Mouse (Mus musculus) spleen, adult 12 weeks (tissue): ENCODE measurements around the gene Lrrc8d.

ENCODE experiments used
- DNase-seq: peaks from one replicate; pipeline ENCODE4 v3.0.0; 2022; ENCODE audit warnings: low spot score

Lrrc8d gene

DNA sequence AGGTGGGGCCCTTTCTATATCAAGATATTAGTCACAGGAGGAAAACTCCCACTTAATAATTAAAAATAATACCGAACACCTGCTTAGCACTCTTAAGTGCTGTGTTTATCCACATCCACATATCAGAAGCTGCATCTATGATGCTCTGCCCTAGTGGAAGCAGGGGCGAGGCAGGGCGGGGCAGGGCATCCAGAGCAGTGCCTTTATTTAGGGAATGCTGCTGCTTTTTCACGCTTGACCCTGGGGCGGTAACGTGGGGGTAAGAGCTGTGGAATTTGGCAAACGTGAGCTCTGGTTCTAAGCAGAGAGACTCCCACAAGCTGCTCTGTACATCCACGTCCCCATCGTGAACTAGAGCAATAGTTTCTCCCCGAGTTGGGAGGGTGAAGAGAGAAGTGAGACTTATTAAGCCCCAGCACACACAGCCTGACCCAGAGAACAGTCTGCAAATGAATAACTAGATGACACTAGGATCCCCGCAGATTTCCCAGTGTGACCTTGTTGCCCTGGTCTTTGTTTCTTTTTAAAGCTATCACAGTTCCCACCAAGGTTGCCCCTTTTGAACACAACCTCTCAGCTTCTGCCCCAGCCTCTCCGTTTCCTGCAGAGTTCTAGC lies 77.3 kb downstream of the Lrrc8d start:
- no peak for DNase-seq

DNA sequence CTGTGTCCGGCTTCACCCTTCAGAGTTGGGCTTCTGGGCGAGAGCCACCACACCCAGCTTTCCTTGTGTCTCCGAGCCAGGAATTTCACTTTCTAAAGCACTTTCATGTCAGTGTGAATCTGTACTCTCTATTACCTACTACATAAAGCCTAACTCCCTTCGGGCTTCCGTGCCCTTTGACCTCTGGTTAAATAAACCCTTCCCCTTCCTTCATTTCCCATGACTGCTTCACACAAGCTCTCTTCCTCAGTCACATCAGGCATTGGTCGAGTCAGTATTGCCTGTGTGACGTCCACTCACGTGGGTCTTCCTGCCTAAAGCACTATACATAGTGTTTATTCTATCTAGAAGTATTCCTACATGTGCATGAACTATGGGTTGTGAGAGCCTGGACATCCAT lies 77.9 kb downstream of the Lrrc8d start:
- no peak for DNase-seq

DNA sequence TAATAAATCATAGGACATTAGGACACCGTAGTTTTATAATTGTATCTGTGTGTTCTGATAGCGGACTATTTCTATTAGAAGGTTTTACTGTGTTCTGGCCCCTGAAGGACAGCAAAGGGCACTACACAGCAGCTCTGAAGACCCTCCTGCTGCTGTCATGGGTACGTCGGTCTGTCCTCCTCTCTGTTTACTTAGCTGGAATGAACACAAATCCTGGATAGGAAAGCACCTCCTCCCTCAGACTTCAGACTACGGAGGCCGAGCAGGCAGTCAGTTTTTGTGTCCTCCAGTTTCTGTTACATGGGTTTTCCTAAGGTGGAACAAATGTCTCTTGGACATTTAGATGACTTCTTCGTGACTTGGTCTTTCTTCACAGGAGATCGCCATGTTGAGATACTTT lies 78.4 kb downstream of the Lrrc8d start:
- no peak for DNase-seq

DNA sequence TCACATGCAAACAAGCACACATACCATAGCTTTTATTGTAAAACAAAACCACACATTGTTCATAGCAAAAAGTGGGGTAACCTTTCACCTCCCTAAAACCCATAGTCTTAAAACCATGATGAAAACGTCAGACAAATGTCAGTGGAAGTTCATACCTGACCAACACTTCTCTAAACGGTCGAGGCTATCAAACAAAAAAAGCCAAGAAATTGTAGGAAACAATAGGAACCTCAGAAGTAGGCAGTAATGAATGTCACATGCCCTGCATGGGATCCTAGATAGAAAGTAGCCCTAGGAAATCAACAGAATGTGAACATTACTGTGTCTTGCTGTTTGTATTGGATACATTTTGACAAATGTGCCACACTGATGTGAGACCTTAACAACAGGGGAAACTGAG lies 79.0 kb downstream of the Lrrc8d start:
- DNase-seq, result no peak

DNA sequence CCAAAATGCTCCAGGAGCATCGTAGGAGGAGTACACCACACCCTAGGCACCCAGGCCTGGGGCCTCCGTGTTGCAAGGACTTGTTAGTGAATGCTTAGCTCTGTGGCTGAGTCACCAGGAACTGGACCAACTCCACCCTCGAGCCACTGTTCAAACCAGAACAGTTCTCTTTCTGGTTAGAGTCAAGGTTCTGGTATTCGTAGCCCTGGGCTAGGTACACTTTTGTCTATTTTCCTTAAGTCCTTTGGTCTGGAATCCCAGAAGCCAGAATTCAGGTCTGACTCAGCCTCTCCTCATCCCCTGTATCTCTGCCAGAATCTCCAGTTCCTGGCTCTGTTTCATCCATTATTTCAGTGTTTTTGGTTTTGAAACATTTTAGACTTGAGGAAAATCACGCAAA lies 79.6 kb downstream of the Lrrc8d start:
- DNase-seq, result no peak

DNA sequence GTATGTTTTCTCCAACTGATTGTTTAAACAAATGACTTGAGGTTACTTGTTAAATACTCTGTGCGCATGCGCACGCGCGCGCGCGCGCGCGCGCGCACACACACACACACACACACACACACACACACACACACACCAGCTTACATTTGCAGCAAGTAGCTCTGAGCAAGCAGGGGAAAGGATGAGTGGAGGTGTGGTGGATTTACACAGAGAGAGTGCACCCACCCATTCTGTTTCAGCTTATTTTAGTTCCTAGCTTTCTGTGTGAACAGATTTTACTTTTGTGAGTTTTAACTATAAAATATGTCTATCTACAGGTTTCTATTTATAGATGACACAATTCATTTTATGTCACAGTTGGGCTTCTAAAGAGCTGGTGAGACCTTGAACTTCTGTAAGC lies 84.1 kb downstream of the Lrrc8d start:
- no peak for DNase-seq

DNA sequence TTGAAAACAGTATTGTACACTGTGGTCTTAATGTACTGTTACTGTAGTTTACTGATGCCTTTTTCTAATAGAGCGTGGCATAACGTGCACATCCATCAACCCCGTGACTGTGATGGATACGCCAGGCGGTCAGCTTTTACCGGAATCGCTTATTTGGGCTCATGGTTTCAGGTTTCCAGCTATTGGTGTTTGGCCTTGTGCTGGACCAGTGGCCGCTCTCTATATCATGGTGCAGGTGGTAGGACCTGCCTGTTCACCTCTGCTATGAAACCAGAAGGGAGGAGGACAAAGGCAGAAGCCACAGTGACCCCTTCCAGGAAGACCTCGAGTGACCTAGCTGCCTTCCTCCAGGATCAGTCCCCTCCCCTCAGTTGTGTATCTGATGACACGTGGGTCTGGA lies 85.0 kb downstream of the Lrrc8d start:
- DNase-seq, result no peak

DNA sequence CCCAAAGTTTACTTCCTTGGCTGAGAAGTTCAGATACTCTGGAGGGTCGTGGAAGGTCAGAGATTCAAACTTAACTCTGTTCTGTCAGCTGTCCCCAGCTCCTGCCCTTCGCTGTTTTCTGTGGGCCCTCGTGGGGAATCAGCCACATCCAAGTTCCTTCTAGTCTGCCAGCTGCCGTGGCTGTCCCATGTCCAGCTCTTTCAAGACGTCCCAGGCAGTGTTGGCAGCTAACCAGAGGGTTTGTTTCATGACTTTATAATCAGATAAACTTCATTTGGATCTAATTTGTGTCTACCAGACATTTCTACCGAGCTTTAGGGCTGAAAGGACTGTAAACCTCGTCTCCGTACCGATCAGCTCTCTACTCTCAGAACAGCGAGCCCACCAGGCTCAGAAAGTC lies 87.8 kb downstream of the Lrrc8d start:
- DNase-seq, result no peak

DNA sequence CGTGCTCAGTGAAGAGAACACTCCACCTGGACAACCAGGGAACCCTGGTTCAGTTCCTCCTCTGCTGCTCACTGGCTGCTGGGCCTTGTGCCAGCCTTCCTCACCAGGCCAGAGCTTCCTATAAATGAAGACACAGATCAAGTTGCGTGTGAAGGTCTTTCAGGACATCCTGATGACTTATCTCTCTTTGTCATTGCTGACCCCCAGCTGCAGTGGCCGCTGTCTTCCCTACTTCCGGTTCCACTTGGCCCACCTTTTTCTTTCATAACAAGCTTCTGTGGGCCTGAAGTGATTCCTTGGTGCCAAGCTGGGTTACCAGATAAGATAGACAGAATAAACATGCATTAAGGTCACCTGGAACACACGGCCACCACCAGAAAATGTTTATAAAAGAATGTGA lies 90.0 kb downstream of the Lrrc8d start:
- no peak for DNase-seq

DNA sequence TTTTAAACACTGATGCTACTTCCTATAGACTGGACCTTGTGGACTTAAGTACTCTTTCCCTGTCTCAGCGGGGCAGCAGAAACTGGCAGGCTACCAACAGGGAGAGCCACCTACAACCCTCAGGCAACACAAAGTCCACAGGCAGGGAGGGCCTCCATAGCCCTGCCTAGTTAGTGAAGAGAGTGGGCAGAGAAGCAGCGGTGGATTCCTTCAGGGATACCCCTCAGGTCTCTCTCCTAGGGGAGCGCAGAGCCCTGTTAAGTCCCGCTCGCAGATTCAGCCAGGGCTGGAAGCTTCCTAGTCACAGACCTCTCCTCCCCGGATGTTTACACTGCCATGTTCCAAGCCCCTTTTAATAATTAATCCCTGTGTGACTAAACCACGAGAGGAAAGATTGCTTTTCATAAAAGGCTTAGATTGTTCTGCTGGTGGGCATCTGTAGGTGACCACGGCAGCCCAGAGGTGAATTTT lies 92.6 kb downstream of the Lrrc8d start:
- DNase-seq, result no peak

DNA sequence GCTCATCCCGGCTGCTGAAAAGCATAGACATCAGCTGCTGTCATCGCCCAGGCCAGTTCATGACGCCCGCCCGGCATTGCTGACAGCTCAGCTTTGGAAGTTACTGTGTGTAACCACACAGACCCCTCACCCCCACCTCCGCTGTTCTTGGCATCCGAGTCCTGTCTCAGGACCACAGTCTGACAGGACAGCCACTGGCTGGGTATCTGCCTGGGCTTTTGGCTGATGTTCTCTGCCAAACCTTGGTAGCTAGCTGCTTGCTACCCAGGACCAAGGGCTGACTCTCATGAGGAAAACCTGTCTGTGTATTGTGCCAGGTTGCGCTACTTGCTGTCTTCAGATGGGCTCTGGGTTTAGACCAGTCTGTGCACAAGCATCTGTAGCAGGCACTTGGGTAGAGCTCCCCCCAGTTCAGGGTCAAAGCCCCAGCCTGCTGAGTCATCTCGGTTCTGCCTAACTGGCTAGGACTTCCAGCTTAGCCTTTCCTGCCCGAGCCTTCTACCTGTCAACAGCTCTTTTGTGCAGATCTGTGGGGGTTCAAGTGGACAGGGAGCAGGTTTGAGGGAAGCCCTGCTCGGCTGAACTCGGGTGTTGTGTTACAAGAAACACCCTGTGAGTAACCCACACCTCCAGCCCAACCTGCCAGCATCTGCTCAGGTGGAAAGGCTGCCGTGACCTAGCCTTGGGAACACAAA lies 93.2 kb downstream of the Lrrc8d start:
- no peak for DNase-seq

DNA sequence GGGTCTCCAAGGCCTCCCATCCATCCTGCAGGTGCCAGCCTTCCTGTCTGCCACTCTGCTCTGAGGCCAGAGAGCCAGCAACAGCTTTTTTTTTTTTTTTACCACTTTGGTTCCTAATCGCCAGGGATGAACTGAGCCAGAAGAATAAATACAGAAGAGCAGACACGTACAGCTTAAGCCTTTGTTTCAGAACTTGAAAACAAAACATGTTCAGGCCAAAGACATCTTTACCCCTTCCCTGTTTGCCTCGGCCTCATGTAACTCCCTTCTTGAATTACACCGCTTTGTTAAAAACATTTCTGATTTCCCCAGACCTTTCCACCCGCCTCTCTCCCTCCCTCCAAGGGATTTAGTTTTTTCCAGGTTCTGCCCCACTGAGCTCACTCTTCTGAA lies 93.8 kb downstream of the Lrrc8d start:
- no peak for DNase-seq

DNA sequence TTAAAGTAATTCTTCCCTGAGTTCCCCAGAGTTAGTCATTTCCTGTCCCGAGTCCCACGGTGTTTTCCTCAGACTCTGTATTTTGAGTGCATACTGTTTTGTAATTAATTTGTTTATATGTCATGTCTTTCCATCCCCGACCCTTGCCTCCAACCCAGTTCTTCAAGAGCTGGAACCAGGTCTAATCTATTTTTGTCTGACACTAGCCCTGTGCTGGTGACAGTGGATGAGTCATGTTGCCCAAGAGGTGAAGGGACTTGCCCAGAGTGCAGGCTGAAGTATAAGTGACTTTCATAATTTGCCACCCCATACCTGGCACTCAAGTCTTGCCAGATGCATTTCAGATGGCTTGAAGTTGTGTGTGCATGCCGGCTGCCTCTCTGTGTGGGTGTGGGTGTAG lies 98.7 kb downstream of the Lrrc8d start:
- DNase-seq, result no peak

DNA sequence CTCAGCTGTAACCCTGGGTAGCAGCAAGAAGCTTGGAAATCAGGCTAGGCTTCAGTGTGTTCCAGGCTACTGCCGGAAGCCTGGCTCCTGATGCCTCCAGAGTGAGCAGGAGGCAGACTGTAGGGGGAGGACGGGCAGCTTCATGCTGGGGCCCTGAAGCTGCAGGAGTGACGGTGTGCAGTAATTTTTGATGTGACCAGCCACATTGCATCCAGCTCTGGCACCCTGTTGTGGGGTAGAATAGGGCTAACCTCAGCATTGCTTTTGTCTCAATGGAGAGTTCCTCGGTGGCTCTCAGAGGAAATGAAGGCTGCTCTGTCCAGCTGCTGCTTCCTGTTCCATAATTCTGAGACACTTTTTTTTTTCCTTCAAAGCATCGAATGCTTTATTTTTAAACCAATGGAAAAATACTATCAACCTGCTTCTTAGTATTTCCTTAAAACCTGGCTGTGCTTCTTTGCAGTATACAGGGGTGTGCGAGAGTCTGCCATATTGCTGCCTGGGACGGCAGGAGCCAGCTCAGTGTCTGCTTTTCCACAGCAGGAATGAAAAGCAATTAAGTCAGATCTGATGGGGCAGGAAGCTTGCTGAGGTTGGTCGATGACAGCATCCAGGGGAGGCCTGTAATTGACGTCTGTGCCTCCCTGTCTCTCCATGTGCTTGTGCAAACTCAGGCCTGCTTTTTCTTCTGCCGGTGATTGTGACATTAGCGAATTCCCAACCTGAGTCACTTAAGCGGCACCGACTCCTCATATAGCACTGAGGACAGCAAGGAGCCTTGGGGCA lies 100.3 kb downstream of the Lrrc8d start:
- DNase-seq, result no peak

DNA sequence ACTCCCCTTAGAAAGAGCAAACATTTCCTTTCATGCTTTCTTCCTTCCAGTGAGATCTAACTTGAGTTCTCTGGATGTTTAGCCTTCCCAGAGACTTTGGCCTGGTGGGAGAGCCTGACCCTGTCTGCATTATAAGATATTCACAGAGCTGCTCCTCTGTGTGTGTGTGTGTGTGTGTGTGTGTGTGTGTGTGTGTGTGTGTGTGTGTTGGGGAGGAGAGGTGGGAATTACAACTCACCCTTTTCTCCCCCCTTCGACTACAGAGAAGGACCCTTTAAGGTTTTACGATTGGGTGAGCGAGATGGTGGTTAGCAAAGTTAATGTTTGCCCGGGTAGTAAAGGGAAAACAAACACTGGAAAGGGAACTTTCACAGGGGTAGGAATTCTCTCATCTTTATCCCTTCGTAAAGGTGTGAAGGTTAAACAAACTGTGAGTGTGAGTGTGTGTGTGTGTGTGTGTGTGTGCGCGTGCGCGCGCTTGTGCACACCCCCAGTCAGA lies 101.3 kb downstream of the Lrrc8d start:
- no peak for DNase-seq

DNA sequence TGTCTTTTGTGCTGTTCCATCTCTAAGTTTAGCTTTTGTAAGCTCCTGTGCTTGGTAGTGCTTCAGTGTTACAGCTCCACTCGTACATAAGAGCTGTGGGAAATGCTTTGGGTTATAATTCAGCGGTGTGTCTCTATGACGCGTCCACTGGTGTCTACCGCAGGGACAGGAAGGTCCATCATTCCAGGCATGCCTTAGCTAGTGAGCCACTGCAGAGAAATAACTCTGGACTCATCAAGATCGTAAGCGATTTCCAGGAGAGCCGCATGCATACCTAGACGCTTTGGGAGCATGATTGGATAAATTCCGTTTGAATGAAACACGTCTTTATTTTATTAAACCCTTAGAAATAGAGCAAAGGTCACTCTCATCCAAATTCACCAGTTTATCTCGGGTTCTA lies 106.2 kb downstream of the Lrrc8d start:
- DNase-seq, result no peak

DNA sequence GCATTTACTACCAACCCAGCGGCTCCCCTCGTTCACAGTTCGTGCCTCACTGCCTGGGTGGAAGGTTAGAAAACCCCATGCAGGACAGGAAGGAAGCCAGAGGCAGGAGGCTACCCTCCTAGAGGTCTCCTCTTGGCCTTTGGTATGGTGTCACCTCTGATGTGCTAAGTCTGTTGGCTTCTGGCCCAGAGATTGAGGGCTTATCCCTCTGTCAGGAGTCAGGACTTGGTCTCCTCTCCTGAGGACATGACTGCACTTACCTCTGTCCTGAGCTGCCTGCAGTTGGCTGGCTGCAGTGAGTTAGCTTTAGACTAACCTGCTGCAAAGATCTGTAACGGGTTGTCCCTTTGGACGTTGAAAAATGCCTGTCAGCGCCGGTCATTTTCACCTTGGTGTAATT lies 107.7 kb downstream of the Lrrc8d start:
- DNase-seq, result no peak

DNA sequence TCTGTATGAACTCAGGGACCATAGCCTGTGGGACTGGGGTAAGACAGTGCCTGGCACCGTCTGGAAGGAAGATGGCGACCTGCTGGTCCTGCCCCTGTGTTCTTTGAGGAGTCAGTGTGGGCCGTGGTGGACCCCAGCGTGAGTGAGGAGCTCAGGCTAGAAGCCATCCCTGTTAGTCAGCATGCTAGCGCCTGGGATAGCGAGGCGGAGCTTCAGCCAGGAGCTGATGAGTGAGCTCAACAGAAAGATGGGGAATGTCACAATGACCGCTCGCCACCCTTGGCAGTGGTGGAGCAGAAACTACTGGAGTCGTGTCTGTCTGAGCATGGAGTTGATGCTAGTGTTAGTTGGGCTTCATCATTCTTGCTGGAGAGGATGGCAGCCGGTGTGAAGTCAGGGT lies 109.3 kb downstream of the Lrrc8d start:
- DNase-seq, result no peak

DNA sequence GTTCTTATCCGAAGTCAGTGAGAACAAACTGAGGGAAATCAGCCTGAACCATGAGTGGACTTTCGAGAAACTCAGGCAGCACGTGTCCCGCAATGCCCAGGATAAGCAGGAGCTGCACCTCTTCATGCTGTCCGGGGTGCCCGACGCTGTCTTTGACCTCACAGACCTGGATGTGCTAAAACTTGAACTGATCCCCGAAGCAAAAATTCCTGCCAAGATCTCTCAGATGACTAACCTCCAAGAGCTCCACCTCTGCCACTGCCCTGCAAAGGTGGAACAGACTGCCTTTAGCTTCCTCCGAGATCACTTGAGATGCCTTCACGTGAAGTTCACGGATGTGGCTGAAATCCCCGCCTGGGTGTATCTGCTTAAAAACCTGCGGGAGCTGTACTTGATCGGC lies 113.3 kb downstream of the Lrrc8d start:
- DNase-seq, result no peak

DNA sequence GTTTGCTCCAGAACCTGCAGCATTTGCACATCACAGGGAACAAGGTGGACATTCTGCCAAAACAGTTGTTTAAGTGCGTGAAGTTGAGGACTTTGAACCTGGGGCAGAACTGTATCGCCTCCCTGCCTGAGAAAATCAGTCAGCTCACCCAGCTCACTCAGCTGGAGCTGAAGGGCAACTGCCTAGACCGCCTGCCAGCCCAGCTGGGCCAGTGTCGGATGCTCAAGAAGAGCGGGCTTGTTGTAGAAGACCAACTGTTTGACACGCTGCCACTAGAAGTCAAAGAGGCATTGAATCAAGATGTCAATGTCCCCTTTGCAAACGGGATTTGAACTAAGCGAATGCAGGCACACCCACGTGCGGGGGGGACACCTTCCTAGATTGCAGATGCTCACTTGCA lies 114.2 kb downstream of the Lrrc8d start:
- no peak for DNase-seq

DNA sequence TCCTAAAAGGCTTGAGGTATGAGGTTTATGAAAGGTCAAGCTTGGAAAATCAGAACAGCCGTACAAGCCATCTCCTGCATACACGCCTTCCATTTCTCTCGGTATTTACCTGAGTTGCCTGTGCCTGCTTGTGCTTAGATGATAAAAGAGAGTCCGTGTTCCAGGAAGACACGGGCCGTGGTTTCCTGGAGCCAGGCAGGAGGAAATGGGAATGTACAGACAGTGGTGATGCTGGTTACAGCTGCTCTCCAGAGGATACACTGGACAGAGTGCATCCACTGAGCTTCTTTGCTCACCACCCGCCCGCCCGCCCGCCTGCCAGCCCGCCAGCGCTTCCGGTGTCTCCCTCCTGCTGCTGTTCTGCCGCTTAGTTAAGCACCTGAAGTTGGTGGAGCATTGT lies 116.3 kb downstream of the Lrrc8d start:
- DNase-seq, result no peak

DNA sequence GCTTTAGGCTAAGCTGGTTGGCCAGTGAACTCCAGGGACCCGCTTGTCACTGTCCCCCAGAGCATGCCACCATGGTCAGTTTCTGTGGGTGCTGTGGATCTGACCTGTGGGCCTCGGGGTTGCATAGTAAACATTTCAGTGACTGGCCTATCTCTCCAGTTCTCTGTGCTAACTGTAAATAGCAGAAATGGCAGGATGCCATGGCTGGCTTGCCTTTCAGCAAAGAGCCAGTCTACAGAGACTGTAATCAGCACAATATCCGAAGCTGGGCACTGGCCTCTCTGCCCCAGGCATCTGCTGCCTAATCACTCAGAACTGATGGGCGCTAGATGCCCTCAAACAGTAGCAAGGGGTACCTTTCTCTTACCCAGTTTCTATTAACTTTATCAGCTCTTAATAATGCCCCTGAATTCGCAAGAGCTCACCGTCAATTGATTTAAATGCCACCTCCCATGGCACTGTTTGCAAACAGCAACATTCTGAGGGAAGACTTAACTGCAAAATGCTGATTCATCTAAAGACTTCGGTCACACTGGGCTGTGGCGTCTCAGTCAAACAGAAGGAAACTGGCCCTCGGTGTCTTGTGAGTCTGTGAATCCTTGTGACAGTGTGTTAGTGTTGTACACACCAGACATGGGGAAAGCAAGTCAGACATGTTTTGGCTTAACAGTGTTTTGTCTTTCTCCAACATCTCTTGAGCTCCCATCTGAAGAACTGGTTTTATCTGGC lies 117.6 kb downstream of the Lrrc8d start:
- no peak for DNase-seq

DNA sequence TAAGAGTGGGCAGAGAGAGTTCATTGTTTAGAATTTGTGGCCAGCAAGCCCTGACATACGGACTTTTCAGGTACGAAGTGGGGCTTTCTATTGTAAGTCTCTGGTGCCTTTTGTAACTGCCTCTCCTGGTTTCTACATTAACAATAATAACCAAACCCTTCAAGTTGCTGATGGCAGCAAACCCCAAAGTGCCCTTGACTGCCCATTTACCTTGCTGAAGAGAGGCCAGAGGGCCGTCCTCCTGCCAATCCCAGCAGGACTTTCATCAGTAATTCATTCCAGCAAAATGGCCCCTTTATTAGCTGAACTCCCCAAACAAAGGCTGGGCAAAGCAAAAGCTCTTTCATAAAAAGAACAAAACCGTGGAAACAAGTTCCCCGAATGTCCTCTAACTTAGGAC lies 118.6 kb downstream of the Lrrc8d start:
- no peak for DNase-seq
